Mouse (Mus musculus) intestine, postnatal 0 days (tissue): ENCODE data around the gene Ube2e1. TPM values are rescaled to one million over a fixed set of nuclear protein-coding genes. Genes with fewer than 3 reads are reported as not detected.

ENCODE experiments used
- ATAC-seq: fragments of 200-750 bp; cut with Nextera tagmentation; 2 replicates; pipeline ENCODE4 v1.8.0; 2017; ENCODE audit warnings: mild to moderate bottlenecking, moderate TSS enrichment, moderate library complexity
- H3K27ac ChIP-seq: fragments of 300-500 bp; sonication (generic); 2 replicates; pipeline ENCODE4 v1.5.1; 2014; ENCODE audit warnings: mild to moderate bottlenecking, low read depth, low read length, moderate library complexity
- H3K27me3 ChIP-seq: fragments of 300-500 bp; sonication (generic); replicated peaks from 2 replicates; pipeline ENCODE4 v1.6.1; 2014; ENCODE audit warnings: low read length, mixed read lengths; ENCODE audit not compliant: control insufficient read depth, insufficient read depth
- H3K36me3 ChIP-seq: fragments of 300-500 bp; sonication (generic); 2 replicates; pipeline ENCODE4 v1.6.1; 2014; ENCODE audit warnings: mild to moderate bottlenecking, moderate library complexity; ENCODE audit not compliant: control insufficient read depth, insufficient read depth
- H3K4me1 ChIP-seq: fragments of 300-500 bp; sonication (generic); replicated peaks from 2 replicates; pipeline ENCODE4 v1.6.1; 2014; ENCODE audit warnings: antibody characterized with exemption, low read length, mixed read lengths; ENCODE audit not compliant: control insufficient read depth, insufficient read depth
- H3K4me2 ChIP-seq: fragments of 300-500 bp; sonication (generic); replicated peaks from 2 replicates; pipeline ENCODE4 v1.6.1; 2014; ENCODE audit warnings: low read depth, mild to moderate bottlenecking, moderate library complexity
- H3K4me3 ChIP-seq: fragments of 300-500 bp; sonication (generic); 2 replicates; pipeline ENCODE4 v1.5.1; 2014; ENCODE audit warnings: low read depth, low read length
- H3K9ac ChIP-seq: fragments of 300-500 bp; sonication (generic); 2 replicates; pipeline ENCODE4 v1.6.1; 2014; ENCODE audit warnings: mild to moderate bottlenecking, low read depth, low read length
- H3K9me3 ChIP-seq: fragments of 300-500 bp; sonication (generic); 2 replicates; pipeline ENCODE4 v1.6.1; 2016; ENCODE audit warnings: mixed run types; ENCODE audit not compliant: control insufficient read depth
- CTCF ChIP-seq: sonication (generic); IDR thresholded peaks from 2 replicates; pipeline ENCODE4 v1.5.1; 2016; ENCODE audit warnings: low read depth, mild to moderate bottlenecking, control low read depth, antibody characterized with exemption, moderate library complexity
- whole genome bisulfite sequencing: fragments of 180-500 bp; shearing (Covaris S2); extraction: QIAGEN DNeasy Blood & Tissue Kit; methylation state at CpG from one replicate; pipeline ENCODE4 v1.1.7; 2014; 5-methylcytosine and 5-hydroxymethylcytosine counted together
- polyA plus RNA-seq: library from polyadenylated mRNA; unstranded; fragments of >200 nt; fragmentation: Nextera tagmentation; extraction: Ambion mirVana; gene quantifications from 2 replicates; pipeline ENCODE4 v1.2.1, GENCODE M21; 2015

The Ube2e1 gene
- polyA plus RNA-seq, 1 experiment from 2014 or later = 72.3 TPM

- no peak overlapping the region for H3K9ac ChIP-seq
- no peaks in the 10 kb centered on the region for H3K27me3 ChIP-seq
- 57% methylated on average over 2 of the region's 2 CpGs for WGBS
- no peak overlapping the region for H3K4me2 ChIP-seq
- ATAC-seq = no peak
- TF ChIP-seq CTCF = no peak
- no peaks in the 10 kb centered on the region for H3K9me3 ChIP-seq
- H3K4me3 ChIP-seq = no peak overlapping the region
- no peaks in the 10 kb centered on the region for H3K4me1 ChIP-seq
- H3K27ac ChIP-seq = no peak overlapping the region
- peaks cover 7% of the 10 kb centered on the region; the same call in 1 of the 2 replicates for H3K36me3 ChIP-seq
Observed at GRCm38 (mm10) chr14:18287391-18287790, 44.3 kb downstream of the Ube2e1 start.

- H3K4me2 ChIP-seq = no peak overlapping the region
- H3K27me3 ChIP-seq = no peaks in the 10 kb centered on the region
- no peak overlapping the region for H3K9ac ChIP-seq
- no peaks in the 10 kb centered on the region for H3K4me1 ChIP-seq
- H3K4me3 ChIP-seq = no peak overlapping the region
- WGBS = 91% methylated on average over 2 of the region's 2 CpGs
- H3K9me3 ChIP-seq = no peaks in the 10 kb centered on the region
- no peak for ATAC-seq
- H3K27ac ChIP-seq = no peak overlapping the region
- H3K36me3 ChIP-seq = peaks cover 14% of the 10 kb centered on the region
- no peak for TF ChIP-seq CTCF
Observed at GRCm38 (mm10) chr14:18286441-18286840, 45.2 kb downstream of the Ube2e1 start.

GRCm38 (mm10) chr14:18285476-18285875, 46.2 kb downstream of the Ube2e1 start:
- H3K4me3 ChIP-seq = no peak overlapping the region
- ATAC-seq = no peak
- H3K4me2 ChIP-seq = no peak overlapping the region
- TF ChIP-seq CTCF = no peak
- no peaks in the 10 kb centered on the region for H3K4me1 ChIP-seq
- H3K27ac ChIP-seq = no peak overlapping the region
- H3K9me3 ChIP-seq = no peaks in the 10 kb centered on the region
- no peak overlapping the region for H3K9ac ChIP-seq
- WGBS = 79% methylated on average over 3 of the region's 3 CpGs
- peaks cover 16% of the 10 kb centered on the region for H3K36me3 ChIP-seq
- no peaks in the 10 kb centered on the region for H3K27me3 ChIP-seq

GRCm38 (mm10) chr14:18284581-18284980, 47.1 kb downstream of the Ube2e1 start:
- H3K9ac ChIP-seq = no peak overlapping the region
- TF ChIP-seq CTCF = peak; percentile 68
- no peak overlapping the region for H3K4me3 ChIP-seq
- H3K9me3 ChIP-seq = no peaks in the 10 kb centered on the region
- H3K27me3 ChIP-seq = no peaks in the 10 kb centered on the region
- no peak overlapping the region for H3K27ac ChIP-seq
- H3K4me1 ChIP-seq = no peaks in the 10 kb centered on the region
- 86% methylated on average over 2 of the region's 2 CpGs for WGBS
- no peak for ATAC-seq
- peaks cover 24% of the 10 kb centered on the region for H3K36me3 ChIP-seq
- H3K4me2 ChIP-seq = no peak overlapping the region

GRCm38 (mm10) chr14:18280375-18280774, 51.3 kb downstream of the Ube2e1 start:
- H3K4me2 ChIP-seq = no peak overlapping the region

GRCm38 (mm10) chr14:18274526-18274925, 57.1 kb downstream of the Ube2e1 start:
- 85% methylated on average over 1 of the region's 1 CpGs for whole genome bisulfite sequencing
- Histone ChIP-seq H3K9me3 (no peaks in the 10 kb centered on the region), H3K27ac (no peak overlapping the region), H3K36me3 (peaks cover 29% of the 10 kb centered on the region), H3K4me1 (no peaks in the 10 kb centered on the region), H3K27me3 (no peaks in the 10 kb centered on the region), H3K4me3 (no peak overlapping the region), H3K9ac (no peak overlapping the region), H3K4me2 (no peak overlapping the region)
- no peak for ATAC-seq
- no peak for TF ChIP-seq CTCF

More at GRCm38 (mm10) chr14:18280375-18280774, 51.3 kb downstream of the Ube2e1 start:
- ATAC-seq = no peak
- no peaks in the 10 kb centered on the region for H3K9me3 ChIP-seq
- no peak overlapping the region for H3K9ac ChIP-seq
- H3K27ac ChIP-seq = no peak overlapping the region
- no peaks in the 10 kb centered on the region for H3K27me3 ChIP-seq
- WGBS = 87% methylated on average over 5 of the region's 5 CpGs
- H3K4me3 ChIP-seq = no peak overlapping the region
- no peaks in the 10 kb centered on the region for H3K4me1 ChIP-seq
- no peak for TF ChIP-seq CTCF
- peaks cover 50% of the 10 kb centered on the region for H3K36me3 ChIP-seq

GRCm38 (mm10) chr14:18271666-18272065, 60.0 kb downstream of the Ube2e1 start:
- Histone ChIP-seq H3K9ac (peak overlapping the region; percentile 68), H3K4me1 (no peaks in the 10 kb centered on the region), H3K27me3 (no peaks in the 10 kb centered on the region), H3K4me2 (peak overlapping the region; percentile 68), H3K4me3 (peak overlapping the region; percentile 96), H3K36me3 (peaks cover 14% of the 10 kb centered on the region; the same call in 1 of the 2 replicates), H3K27ac (peak overlapping the region; percentile 75), H3K9me3 (no peaks in the 10 kb centered on the region)
- ATAC-seq = no peak
- no peak for TF ChIP-seq CTCF
- WGBS = 4% methylated on average over 6 of the region's 7 CpGs
